Mouse (Mus musculus) thymus, postnatal 36 days (tissue): Measurements from ENCODE around the gene Kcnh2.

Source experiments
- DNase-seq, 2 experiments: peaks; one replicate each; pipeline ENCODE4 v3.0.0; 2022; ENCODE audit warnings: mixed read lengths in 2 of 2

Kcnh2 gene

DNA sequence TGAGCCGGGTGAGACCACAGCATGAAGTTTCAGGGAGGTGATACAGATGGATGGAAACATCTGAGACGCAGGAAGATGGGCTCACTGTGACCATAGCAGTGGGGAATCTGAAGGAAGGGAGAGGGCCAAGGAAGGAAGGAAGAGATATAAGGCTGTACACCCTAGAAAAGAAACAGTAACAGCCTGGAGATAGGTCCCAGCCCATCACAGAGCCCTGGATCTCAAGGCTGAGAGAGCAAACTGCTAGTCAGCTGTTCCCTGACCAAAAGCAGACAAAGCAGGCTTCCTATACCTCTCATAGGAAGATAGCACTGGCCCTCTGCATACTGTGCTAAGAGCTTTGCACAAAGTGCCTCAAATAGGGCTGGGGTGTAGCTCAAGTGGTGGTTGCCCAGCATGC, 27.3 kb upstream of the Kcnh2 start:
- DNase-seq = no peak

DNA sequence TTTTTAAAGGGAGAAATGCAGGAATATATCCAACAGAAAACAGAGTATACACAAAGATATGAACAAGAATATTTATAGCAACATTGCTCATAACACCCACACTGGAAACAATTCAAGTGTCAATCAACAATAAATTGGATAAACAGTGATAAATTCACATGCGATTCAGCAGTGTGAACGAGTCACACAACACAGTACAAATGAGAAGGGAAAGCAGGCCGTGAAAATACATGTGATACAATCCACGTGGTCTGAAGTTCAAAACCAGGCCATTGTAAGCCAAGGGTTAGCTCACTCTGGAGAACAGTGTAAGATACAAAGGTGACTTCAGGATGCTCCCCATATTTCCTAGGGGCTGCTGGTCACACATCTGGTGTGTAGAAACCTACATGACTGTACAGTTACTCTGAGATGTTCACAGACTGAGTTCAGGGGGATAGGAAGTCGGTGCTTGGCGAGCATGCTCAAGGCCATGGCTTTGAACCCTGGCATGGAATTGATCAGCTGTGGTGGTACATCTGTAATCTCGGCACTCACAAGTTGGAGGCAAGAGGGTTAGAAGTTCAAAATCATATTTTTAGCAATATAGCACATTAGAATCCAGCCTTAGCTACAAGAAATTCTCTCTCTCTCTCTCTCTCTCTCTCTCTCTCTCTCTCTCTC, 23.4 kb upstream of the Kcnh2 start:
- DNase-seq = no peak

DNA sequence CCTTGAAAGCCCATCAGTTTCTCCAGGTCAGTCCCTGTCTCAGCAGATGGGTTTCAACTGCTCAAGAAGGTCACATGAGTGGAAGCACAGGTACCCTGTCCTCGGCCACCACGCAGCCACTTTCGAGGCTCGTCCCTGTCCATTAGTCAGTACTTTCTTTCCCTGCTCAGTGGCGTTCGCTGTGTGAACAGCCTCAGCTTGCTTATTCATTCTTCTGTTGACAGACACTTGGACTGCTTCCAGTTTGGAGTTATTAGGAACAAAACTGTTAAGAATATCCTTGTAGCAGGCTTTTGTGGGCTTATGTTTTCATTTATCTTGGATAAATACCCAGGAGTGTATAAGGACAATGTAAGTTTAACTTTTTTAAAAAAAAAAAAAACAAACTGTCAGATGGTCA, 22.8 kb upstream of the Kcnh2 start:
- DNase-seq = no peak

DNA sequence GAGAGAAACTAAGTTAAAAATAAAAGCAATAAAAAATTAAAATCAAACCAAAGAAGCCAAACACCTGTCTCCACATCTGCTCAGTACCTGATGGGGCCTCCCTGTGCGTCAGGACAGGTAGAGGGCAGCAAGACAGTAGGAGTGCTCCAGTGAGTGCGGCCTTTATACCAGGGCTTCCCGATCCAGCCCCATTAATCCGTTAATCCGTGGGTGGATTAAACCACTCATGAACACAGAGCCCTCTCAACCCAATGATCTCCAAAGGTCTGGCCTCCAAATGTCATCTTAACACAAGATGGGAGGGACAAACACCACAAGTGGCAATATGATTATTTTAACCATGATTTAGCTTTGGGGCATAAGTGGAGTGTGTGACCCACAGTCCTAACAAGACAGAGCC, 22.4 kb upstream of the Kcnh2 start:
- DNase-seq = no peak

DNA sequence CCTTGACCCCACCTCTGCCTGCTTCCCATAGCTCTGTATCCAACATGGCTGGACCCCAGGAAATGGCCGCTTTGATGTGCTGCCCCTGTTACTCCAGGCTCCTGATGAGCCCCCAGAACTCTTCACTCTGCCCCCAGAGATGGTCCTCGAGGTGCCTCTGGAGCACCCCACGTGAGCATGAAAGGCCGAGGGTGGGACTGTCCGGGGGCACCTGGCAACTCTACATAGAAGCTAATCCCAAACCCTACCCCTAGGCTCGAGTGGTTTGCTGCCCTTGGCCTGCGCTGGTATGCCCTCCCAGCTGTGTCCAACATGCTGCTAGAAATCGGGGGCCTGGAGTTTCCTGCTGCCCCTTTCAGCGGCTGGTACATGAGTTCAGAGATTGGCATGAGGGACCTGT, 18.4 kb upstream of the Kcnh2 start:
- DNase-seq = no peak

DNA sequence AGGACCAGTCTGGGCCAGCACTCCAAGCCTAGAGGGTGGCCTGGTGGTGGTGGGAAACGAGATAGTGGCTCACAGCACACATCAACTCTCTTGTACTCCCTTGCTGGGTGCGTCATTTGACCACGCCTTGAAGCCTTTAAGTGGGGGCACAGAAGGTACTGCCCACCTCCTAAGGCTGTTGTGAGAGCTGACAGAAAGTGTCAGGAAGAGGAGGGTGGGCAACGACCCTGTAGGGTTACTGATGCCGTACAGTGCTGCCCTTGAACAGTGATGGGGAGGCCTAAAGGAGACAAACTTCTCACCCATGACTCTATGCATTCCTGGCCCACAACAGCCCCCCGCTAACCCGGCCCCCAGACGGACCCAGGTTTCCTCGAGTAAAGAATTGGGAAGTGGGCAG, 15.0 kb upstream of the Kcnh2 start:
- no peak for DNase-seq

DNA sequence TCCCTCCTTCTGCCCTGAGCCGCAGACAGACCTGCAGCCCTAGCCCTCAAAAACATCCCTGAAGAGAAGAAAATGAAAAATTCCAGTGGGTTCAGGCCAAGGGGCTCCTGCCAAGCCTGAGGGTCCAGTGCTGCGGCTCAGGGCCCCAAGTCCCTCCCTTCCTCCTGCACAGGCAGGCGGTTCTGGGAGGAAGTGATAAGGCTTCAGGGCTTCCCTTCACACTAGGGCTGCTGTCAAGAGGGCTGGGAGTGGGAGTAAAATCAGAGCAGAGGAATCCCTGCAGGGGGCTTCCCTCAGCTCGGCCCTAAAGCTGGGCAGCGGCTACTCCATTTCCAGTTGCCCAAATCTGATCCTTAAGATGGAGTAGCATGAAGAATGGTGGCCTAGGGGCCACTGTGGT, 14.1 kb upstream of the Kcnh2 start:
- DNase-seq = no peak

DNA sequence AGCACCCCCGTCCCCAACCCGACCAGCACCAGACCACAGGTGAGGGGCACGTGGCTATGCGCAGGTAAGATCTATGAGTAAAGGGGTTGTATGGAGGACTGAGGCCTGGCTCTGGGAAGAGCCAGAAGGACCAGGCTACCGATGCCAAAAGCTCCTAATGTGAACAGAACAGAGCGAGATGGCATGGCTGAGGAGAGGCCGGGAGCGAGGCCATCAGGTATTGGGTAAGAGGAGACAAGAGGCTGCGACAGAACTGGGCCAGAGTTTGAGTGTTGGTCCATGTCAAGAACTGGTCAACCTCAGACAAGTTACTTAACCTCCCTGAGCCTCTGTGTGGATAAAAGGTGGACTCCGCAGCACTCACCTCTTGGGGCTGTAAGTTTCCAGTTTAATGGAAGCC, 13.6 kb upstream of the Kcnh2 start:
- DNase-seq = no peak

DNA sequence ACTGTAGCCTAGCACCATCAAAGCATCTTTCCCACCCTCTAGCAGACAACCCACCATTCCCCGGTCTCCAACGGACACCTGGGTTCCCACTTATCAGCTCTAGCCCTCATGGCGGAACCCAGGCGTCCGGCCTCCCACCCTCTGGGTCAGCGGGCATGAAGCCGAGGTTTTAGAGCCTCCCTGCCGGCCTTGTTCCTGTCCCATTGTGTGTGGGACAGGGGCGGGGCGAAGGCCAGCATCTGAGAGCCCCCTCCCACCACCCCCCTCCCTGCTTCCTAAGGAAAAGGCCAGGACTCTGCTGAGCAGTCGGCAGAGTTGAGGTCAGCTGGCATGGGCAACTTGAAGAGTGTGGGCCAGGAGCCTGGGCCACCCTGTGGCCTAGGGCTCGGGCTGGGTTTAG, 13.1 kb upstream of the Kcnh2 start, which contains the start of gene Nos3:
Gene Nos3, plus strand, starts transcription at position 303 of the 400 bp plus-strand sequence.
- no peak for DNase-seq

DNA sequence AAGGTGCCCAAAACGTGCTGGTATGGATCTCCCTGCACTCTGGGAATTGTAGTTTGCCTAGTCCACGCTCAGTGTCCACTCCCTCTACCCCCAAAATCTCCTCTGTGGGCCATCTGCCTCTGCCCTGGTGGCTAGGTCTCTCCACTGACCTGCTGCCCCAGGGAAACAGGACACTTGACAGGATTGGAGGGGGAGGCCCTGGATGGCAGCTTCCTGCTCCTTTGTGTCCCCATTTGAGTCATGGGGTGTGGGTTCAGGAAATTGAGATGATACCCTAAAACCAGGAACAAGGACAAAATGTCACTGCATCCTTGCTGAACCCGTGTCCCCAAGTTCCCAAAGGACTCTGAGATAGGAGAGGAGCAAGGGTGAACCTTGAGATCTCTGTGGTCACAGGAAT, 12.7 kb upstream of the Kcnh2 start:
- no peak for DNase-seq

DNA sequence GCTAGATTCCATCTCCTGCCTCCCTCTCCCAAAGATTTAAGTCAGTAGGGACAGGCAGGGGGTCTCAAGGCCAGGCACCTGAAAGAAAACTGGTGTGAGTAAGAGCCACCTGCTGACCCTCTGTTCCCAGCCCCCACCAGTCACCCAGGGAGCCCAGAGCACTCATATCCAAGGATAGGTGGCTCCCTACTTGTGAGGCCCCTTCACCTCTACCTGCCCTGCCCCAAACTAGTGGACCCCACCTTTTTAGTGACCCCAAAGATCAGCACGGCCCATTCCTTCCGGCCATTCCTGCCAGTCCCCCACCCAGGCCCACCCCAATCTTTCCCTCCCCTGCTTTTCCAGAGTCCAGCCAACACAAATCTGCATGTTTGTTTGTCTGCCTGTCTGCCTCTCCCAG, 12.1 kb upstream of the Kcnh2 start:
- no peak for DNase-seq

DNA sequence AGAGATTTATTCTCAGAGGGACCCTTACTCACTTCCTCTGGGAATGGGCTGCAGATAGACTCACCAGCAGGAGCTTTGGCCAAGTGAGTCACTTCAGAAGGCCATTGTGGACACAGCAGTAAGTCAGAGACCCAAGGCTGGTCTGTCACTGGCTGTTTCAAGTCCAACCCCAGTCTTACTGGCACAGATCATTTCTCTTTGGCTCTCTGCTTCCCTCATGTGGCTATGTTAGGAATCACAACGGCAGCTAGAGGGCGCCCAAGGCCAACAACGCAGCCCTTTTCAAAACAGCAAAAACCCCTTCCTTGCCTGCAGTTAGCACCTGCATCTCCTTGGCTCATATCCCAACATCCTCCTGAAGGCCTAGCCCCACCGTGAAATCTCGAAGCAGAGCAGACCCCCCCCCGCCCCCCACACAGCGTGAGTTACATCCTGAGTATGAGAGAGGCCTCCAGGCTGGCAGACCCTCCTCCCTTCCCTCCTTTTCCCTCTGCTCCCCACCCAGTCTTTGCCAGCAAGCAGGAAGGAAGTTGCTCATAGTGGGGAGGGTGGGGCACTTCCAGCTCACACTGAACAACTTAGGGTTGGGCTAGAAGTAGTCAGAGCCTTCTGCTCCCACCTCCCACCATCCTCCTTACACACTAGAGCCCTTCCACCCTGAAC, 9.5 kb upstream of the Kcnh2 start:
- peak; percentile 83 to 87 for DNase-seq

DNA sequence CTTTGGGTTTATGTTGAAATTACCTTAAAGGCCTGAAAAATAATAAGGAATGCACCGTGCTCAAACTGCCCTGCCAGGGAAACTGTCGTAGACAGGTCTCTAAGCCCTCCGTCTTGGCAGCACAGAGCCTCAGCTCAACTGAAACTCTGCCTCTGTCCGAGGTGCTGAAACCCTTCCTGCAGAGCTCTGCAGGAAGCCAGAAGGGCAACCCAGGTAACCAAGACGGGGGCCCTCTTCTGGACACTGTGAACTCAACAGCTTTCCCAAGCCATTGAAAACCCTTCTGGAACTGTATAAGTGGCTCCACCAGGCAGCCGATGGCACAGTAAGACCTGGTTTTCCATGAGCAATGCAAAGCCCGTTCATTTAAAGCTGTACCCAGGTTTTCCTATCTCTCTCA, 6.1 kb upstream of the Kcnh2 start:
- peak; percentile 77 for DNase-seq

DNA sequence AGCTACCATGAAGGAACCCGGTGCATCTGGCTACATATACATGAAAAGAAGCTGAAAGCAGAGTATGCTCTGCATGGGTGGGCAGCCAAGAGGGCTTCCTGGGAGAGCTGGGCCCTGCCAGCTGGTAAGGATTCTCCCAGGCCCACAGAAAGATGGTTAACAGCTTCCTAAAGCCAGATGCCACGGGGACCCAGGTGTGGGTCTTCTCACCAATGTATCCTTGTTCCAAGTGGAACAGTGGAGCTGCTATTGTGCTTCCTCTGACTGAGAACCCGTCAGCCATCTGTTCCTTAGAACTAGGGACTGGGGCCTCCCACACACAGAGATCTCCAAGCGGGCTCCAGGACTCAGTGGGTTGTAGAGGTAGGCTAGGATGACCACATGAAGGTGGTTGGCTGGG, 5.4 kb upstream of the Kcnh2 start:
- no peak for DNase-seq

DNA sequence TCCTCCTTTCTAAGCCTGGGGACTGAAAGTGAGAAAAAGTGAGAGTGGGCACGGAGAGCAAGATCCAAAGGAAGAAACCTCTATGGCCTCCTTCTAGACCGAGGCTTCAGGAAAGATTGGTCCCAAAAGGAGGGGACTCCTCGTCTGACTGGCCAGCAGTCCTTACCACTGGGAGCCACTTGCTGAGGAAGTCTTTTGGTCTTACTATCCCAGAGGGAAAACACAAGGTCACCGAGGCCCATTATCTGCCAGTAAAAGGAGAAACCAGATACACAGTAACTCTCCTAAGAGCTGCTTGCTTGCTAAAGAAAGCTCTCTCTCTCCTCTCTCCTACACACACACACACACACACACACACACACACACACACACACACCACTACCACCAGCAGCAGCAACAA, 1.9 kb upstream of the Kcnh2 start:
- DNase-seq = no peak

DNA sequence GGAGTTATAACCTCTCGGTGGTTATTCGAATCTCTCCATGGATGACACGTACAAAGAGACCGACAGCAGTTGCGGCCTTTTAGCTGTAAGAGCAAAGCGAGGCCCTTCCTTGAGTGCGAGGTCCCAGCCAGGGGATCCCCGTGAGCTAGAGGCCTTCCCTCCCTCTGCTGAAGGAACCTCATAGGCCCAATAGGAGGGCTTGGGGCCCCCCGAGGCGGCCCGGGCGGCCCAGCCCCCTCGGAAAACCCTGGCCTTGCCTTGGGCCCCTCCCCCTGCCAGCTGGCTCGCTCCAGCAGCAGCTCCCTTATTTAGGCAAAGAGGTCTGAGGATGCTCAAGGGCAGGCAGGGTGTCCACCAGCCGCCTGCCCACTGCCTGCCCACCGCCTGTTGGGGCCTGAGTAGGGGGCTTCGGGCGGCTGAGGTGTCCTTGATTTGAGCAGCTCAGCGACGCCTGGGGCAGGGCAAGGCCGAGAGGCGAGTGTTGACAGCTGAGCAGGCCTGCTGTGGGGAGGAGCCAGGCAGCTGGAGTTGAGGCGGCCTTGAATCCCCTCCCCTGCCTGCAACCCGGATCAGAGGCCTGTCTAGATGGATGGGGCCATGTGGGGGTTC, 951 bp upstream of the Kcnh2 start:
- DNase-seq = peak; percentile 26 to 56

DNA sequence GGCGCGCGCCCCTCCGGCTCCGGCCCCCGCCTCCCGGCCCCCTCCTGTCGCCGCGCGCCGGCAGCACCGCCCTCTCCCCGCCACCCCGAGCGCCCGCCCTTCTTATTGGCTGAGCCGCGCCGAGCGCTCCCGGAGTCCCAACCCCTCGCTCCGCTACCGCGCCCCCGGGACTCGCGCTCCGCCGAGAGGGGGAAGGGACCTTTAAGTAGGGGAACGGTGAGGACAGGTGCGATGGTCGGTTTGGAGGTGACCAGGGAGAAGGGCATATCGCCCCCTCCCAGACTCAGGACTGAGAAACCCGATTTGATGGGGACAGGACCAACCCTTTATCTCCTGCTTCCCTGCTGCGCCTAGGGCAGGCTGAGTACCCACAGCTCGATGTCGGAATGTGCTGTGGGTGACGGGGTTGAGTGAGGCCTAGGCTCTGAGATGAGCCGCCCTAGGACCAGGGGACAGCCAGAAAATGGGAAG, 332 bp upstream of the Kcnh2 start:
- DNase-seq = peak; percentile 90 to 93

DNA sequence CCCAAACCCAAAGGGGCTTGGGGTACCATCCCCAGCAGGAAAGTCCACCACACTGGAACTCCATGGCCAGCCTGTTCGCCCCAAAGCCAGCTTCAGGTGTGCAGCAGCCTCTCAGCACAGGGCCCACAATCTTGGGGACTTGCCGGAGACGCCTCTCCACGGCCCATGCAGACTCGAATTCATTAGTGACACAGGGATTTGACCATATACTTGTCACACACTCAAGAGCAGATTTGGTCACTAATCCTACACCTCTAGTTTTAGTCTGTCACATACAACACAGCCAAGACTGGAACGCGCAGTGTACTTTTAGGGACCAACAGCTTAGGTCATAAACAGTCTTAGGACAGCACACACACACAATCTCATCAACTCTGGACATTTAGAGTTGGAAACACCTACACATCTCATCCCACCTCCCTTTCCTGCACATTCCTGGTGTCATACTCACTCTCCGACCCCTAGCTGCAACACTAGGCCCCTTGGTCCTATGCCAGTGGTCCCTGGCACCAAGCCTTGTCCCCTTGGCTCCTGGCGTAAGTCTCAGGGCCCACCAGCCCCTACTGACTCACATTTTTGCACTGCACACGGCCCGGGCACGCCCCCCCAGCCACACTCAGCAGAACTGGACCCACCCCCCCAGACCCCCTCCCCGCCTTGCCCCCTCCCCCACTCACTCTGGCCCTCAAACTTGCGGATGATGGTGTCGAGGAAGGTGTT, 713 bp downstream of the Kcnh2 start:
- no peak for DNase-seq

DNA sequence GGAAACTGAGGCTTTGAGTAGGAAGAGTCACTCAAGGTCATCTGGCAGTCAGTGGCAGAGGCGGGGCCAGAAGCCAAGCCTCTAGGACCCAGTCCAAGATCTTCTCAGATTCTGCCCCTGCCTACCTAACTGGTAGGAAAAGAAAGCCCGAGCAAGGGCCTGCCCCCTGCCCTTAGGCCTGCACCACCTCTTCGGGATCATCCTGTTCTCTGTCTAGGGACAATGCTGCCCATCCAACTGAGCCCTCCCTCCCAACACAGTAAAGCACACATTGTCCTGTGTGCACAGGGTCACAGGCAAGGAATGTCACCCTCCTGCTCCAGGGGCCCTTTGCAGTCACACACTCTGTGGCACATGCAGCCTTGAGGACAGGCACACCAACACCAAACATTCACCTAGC, 1.3 kb downstream of the Kcnh2 start:
- no peak for DNase-seq

DNA sequence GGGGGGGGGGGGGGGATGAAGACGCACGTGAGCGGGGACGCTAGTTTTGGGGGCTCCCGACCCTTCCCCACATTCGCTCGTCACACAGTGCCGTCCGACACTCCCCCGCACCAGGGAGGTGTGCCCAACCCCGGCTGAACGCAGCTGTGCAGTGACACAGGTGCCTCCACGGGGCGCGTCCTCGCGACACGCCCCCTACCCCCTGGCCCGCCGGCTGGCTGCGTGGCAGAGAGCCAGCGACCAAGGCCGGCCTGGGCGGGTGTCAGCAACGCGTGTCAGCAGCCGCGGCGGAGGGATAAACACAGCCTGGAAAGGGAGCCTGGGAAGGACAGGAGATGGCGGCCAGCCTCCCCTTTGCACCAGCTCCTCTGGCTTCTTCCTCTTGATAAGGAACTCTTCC, 2.9 kb downstream of the Kcnh2 start:
- DNase-seq = peak; percentile 71 to 83

DNA sequence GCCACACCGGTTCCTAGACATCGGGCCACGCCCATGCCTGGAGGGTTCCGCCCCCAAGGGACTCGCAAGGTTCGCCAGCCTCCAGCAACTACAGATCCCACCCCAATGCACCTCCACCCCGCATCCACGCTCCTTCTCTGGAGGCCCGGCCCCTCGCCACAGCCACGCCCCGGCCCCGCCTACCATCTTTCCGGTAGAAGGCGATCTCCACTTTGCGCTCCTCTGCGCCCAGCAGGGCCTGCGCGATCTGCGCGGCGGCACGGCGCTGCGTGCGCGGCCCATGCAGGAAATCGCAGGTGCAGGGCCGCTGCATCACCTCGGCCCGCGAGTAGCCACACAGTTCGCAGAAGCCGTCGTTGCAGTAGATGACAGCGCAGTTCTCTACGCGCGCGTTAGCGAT, 3.3 kb downstream of the Kcnh2 start:
- peak; percentile 98 for DNase-seq

DNA sequence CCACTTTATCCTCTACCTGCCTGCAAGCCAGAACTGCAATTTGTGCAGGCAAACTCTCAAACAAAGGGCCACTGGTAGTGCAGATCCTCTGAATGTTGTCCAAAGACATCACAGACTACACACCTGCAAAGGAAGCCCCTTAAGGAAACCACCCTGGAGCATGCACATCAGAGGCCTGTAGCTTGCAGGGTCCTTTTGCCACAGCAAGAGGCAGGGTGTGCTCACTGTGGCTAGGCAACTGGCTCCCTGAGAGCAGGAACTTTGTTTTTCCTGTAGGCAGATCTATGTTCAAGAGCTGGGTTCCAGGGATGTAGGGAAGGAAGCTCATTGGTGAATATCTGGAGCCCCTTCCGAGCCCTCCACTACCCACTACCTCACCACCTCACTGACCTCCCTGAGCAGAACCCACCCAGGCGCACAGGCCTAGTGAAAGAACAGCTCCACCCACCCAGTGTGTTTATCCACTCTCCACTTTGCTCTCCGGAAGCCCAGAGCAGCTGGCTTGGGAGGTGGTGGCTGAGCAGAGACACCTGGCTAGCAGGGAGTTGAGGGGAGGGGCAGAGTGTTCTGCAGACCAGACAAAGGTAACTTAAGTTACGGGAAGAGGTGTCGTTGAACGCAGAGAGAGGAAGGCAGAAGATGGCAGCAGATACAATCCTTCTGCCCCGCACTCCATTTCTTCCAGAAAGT, 4.1 kb downstream of the Kcnh2 start:
- peak; percentile 68 to 80 for DNase-seq

DNA sequence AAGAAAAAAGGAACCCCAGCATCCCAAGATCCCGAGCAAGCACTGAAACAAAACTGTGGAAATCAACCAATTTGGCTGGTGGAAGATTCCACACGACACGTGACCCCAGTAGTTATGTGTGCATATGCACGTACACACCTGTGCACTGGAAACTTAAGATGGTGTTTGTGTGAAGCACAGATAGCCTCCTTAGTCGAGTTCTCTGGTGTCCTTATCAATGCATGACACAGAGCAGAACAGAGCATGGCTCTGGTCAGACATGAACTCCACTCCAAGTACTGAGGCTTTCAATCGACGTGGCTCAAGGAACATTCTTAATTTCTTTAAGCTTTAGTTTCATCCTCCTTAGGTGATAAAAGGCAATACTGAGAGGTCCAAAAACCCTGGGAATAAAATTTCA, 5.1 kb downstream of the Kcnh2 start:
- no peak for DNase-seq
